Mouse (Mus musculus): ENCODE results near the gene Serpina12.

The Serpina12 gene

GRCm38 (mm10) chr12:104003238-104003612 lies 41.0 kb downstream of the Serpina12 start:
- DNase-seq (ENCODE audit: low read depth), result no peak

DNA sequence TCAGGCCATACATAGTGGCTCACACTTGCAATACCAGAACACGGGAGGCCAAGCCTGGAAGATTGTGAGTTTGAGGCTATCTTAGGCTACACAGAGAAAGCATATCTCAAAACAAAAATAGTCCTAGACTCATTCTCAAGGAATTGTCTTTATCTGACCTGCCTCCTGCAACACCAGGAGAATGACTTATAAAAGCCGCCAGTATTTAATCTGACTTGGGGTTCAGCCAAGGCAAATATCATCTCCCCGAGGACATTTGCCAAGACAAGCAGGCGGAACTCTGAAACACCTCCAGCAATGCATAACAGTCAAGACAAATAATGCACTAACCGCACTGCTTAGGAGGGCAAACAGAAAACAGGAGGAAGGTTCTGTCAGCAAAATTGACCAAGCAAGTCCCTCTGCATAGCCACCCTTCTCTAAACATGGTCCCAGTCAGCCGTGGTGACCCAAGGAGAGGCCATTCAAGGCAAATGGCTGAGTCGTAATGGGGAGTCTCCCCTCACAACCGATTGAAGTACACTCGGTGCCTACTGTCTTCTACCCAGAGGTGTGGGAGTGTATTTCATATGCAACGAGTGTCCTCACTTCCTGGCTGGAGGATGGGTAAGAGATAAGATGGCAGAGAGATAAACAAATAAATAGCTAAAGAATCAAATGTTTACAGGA lies 41.5 kb downstream of the Serpina12 start:
- no peak for DNase-seq (ENCODE audit: low read depth)

GRCm38 (mm10) chr12:104000594-104000993 lies 43.6 kb downstream of the Serpina12 start:
- DNase-seq (ENCODE audit: low read depth), result no peak

DNA sequence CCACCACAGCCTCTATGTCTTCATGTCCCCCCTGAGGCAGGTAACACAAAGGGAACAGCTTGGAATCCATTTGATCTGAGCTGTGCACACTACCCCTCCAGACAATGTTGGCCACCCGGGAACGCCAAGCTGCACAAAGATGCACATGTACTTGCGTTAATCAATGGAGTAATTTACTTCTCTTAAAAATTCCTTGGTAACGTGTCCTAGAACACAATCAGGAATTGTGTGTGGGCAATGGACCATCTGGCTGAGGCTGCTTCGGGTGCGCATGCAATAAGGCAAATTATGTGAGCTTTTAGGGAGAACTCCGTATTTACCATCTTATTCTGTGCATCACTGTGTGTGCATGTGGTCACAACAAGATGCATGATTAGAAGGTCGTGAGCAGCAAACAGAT lies 44.6 kb downstream of the Serpina12 start:
- DNase-seq (ENCODE audit: low read depth), result no peak

GRCm38 (mm10) chr12:103996513-103996912 lies 47.7 kb downstream of the Serpina12 start:
- no peak for DNase-seq (ENCODE audit: low read depth)

- peak; percentile 52 for DNase-seq (ENCODE audit: low read depth)
Measured at GRCm38 (mm10) chr12:103995292-103996072, 48.8 kb downstream of the Serpina12 start.

- DNase-seq (ENCODE audit: low read depth), result no peak
Measured at GRCm38 (mm10) chr12:103992945-103993344, 51.3 kb downstream of the Serpina12 start.

- DNase-seq (ENCODE audit: low read depth), result no peak
Measured at GRCm38 (mm10) chr12:103989857-103990256, 54.4 kb downstream of the Serpina12 start, which contains the start of gene Serpina11. Gene Serpina11, minus strand, starts transcription at chr12:103989957.

- no peak for DNase-seq (ENCODE audit: low read depth)
Measured at GRCm38 (mm10) chr12:103989514-103989767, 54.8 kb downstream of the Serpina12 start.

DNA sequence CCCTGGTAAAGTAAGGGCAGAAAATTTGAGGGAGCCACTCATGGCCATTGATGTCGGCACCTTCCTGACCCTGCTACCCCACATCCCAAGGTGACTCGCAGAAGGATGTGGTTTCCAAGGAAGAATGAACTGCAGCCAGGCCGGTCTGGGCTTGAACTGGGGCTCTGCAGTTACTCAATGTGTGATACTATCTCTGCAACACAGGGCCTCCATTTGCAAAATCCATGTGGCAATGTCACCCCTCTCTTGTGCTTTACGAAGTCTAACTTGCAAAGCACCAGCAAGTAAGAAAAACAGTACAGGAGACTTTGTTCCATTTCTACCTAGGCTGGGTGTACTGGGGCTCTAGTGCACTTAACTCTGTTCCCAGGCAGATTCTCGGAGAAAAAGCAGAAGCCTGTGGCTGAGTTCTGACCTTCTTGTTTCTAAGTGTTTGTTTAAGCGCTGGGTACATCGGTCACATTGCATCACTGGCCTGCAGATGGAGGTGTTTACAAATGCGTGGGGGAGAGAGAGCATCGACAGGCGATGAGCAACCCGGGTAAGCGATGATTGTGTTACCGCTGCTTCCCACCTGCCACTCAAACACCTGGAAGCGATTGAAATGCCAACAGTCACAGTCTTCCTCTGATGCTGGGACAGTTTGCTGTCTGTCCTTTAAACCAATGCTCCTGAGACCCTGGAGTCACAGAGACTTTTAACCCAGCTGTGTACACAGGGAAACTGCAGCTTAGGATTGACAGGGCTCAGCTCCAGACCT lies 55.3 kb downstream of the Serpina12 start:
- no peak for DNase-seq (ENCODE audit: low read depth)

DNA sequence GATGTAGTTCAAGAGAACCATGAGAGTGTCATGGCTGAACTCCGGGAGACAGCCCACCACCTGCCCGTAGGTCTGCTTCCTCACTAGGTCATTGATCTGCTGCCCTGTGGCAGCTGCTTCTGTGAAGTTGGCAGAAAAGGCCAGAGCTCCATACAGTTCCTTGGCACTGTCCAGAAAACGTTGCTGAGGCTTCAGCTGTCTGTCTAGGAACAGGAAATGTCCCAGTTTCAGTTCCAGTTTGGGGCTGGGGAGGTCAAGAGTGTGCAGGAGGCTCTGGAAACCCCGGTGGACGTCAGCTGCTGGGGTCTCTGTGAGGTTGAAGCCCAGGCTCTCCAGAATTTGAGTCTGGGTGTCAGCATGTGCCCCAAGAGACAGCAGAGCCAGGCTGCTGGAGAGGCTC lies 58.4 kb downstream of the Serpina12 start:
- no peak for DNase-seq (ENCODE audit: low read depth)

GRCm38 (mm10) chr12:103984935-103985334 lies 59.3 kb downstream of the Serpina12 start:
- DNase-seq (ENCODE audit: low read depth), result peak; percentile 4

- no peak for DNase-seq (ENCODE audit: low read depth)
Measured at GRCm38 (mm10) chr12:103981646-103982360, 62.4 kb downstream of the Serpina12 start.

All from naive thymus-derived CD4-positive, alpha-beta T cell, adult 2 months (primary cell).